Mouse (Mus musculus): ENCODE results near the gene Tmem119.

- TF ChIP-seq CTCF (IDR thresholded peaks at IDR 0.05; ENCODE audit: borderline replicate concordance, insufficient read depth, low read length) = no peak
- TF ChIP-seq POLR2A (IDR thresholded peaks at IDR 0.05; ENCODE audit: low read depth, low read length) = no peak
Measured at GRCm38 (mm10) chr5:113808177-113808576, 7.9 kb upstream of the Tmem119 start.

Data from embryonic fibroblast, embryonic 13.5 days (primary cell).